Mouse (Mus musculus) embryonic facial prominence, embryonic 11.5 days (tissue): Measurements from ENCODE around the gene Inpp5a. TPM values are rescaled to one million over a fixed set of nuclear protein-coding genes. Genes with fewer than 3 reads are reported as not detected.
A peak's percentile ranks its signal among the peaks of the same experiment; 100 is the strongest.

Source experiments
- ATAC-seq: fragments of 200-750 bp; cut with Nextera tagmentation; replicated peaks from 2 replicates; pipeline ENCODE4 v1.8.0; 2017; ENCODE audit warnings: low read depth; ENCODE audit not compliant: insufficient number of reproducible peaks, low FRiP score, low TSS enrichment
- DNase-seq: peaks from one replicate; pipeline ENCODE4 v3.0.0-alpha.2; 2015; ENCODE audit warnings: low spot score
- H3K27ac ChIP-seq: fragments of 300-500 bp; sonication (generic); replicated peaks from 2 replicates; pipeline ENCODE4 v1.5.1; 2014; ENCODE audit warnings: mild to moderate bottlenecking, low read depth, low read length, control low read depth
- H3K27me3 ChIP-seq: fragments of 300-500 bp; sonication (generic); 2 replicates; pipeline ENCODE4 v1.6.1; 2014; ENCODE audit warnings: mild to moderate bottlenecking, low read length, moderate library complexity, mixed read lengths; ENCODE audit not compliant: control insufficient read depth, insufficient read depth
- H3K36me3 ChIP-seq: fragments of 300-500 bp; sonication (generic); replicated peaks from 2 replicates; pipeline ENCODE4 v1.6.1; 2014; ENCODE audit warnings: low read depth, mild to moderate bottlenecking, low read length, moderate library complexity, mixed read lengths; ENCODE audit not compliant: control insufficient read depth, insufficient read depth
- H3K4me1 ChIP-seq: fragments of 300-500 bp; sonication (generic); 2 replicates; pipeline ENCODE4 v1.6.1; 2014; ENCODE audit warnings: low read length, mixed read lengths; ENCODE audit not compliant: control insufficient read depth, insufficient read depth
- H3K4me2 ChIP-seq: fragments of 300-500 bp; sonication (generic); 2 replicates; pipeline ENCODE4 v1.6.1; 2014; ENCODE audit warnings: low read depth, mild to moderate bottlenecking, control low read depth, low read length, moderate library complexity
- H3K4me3 ChIP-seq: fragments of 300-500 bp; sonication (generic); 2 replicates; pipeline ENCODE4 v1.5.1; 2014; ENCODE audit warnings: low read depth, low read length, control low read depth
- H3K9ac ChIP-seq: fragments of 300-500 bp; sonication (generic); replicated peaks from 2 replicates; pipeline ENCODE4 v1.6.1; 2014; ENCODE audit warnings: mild to moderate bottlenecking, control low read depth, low read length
- H3K9me3 ChIP-seq: fragments of 300-500 bp; sonication (generic); replicated peaks from 2 replicates; pipeline ENCODE4 v1.6.1; 2016; ENCODE audit warnings: mild to moderate bottlenecking, low read length, inconsistent platforms, mixed read lengths; ENCODE audit not compliant: control insufficient read depth
- WGBS: fragments of 180-500 bp; shearing (Covaris S2); extraction: QIAGEN DNeasy Blood & Tissue Kit; methylation state at CpG from one replicate; pipeline ENCODE4 v1.1.7; 2014; 5-methylcytosine and 5-hydroxymethylcytosine counted together
- polyA plus RNA-seq: library from polyadenylated mRNA; unstranded; fragments of >200 nt; fragmentation: Nextera tagmentation; extraction: Ambion mirVana; gene quantifications from 2 replicates; pipeline ENCODE4 v1.2.1, GENCODE M21; 2014

The Inpp5a gene
- polyA plus RNA-seq, 1 experiment from 2014 or later: 28.4 TPM

DNA sequence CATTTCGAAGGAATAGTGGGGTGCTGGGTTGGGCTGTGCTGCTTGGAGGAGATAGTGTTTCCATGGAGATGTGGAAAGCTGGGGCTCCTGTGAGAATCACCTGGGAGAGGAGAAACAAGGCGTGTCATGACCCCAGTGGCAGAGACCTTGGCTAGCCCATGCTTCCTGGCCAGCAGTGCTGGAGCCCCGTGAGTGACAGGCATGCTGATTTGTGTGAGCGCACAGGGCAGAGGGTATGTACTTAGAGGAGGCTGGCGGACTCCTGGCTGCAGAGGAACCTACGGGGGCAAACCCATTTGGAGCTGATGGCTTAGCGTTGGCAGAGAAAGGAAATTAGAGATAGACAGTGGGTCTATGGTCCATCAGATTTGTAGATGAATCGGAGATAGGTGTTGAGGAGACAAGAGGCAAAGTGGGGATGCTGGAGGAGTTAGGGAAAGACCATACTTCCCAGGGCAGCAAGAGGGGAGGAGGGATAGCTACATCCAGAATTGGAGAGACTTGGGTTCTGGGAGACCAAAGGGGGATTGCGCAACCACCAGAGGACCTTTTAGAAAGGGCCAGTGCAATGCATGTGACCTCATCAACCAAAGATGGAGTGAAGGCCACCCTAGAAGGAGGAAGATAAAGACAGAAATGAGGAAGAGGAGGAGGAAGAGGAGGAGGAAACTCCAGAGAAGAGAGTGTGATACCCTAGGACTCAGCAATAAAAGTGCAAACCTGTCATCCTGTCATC lies 117.9 kb downstream of the Inpp5a start:
- Histone ChIP-seq H3K36me3 (no peaks in the 10 kb centered on the region), H3K4me2 (no peak overlapping the region), H3K9ac (no peak overlapping the region), H3K4me3 (no peak overlapping the region), H3K27me3 (no peaks in the 10 kb centered on the region), H3K4me1 (no peaks in the 10 kb centered on the region), H3K27ac (no peak overlapping the region), H3K9me3 (no peaks in the 10 kb centered on the region)
- ATAC-seq: no peak
- 74% methylated on average over 9 of the region's 9 CpGs for WGBS
- no peak for DNase-seq

DNA sequence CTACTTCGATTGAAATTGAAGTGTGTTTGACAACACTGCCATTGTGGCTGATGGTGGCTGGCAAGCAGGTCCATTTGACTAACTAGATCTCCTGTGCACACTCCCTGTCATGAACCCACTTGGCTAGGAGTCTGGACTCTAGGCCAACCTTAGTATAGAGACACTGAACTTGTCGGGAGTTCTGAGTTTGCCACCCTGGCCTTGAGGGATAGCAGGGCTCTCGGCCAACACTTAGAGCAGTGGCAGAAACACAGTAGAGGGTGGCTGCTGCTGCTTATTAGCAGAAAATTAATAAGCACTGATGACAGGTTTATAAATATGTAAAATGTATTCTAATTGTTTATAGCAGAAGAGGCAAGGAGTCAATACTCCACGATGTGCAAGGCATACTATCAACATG lies 120.0 kb downstream of the Inpp5a start:
- Histone ChIP-seq H3K36me3 (no peaks in the 10 kb centered on the region), H3K4me2 (no peak overlapping the region), H3K9ac (no peak overlapping the region), H3K4me3 (no peak overlapping the region), H3K9me3 (no peaks in the 10 kb centered on the region), H3K27me3 (no peaks in the 10 kb centered on the region), H3K4me1 (no peaks in the 10 kb centered on the region), H3K27ac (no peak overlapping the region)
- no peak for ATAC-seq
- DNase-seq: no peak
- 87% methylated on average over 4 of the region's 4 CpGs for WGBS

DNA sequence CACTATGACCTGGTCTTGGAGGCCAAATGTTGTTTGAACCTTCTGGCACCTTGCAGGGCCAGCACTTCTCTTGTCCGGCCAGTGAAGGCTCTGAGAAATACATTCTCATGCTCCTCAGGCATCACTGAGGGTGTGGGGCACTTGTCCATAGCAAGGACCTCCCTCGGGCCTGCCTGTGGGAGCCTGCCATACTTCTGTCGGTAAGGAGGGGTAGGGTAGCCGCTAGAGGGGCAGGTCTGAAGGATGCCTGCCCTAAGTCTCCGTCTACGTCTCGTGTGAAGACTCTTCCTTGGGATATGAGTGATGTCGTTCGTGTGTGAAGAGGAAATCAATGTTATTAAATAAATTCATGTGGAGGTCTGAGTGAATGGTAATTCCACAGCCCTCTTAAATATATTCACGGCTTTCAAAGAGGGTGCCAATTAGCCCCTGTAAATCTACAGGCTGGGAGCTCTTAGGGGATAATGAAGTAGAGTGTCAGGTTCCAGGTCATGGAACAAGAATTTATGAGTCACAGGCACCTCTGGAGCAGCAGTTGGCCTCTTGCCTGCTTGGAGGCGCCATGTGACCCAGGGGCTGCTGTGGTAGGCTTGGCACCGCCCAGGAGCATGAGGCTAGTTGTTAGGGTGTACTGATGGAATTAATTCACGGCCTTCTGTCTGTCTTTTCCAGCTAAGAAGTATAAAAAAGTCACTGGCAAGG lies 127.2 kb downstream of the Inpp5a start:
- no peak for ATAC-seq
- DNase-seq: no peak
- no peak overlapping the region for H3K4me2 ChIP-seq

GRCm38 (mm10) chr7:139516661-139517016 lies 127.7 kb downstream of the Inpp5a start:
- H3K27me3 ChIP-seq: no peaks in the 10 kb centered on the region
- WGBS: 93% methylated on average over 5 of the region's 5 CpGs

More for the DNA sequence above, 127.2 kb downstream of the Inpp5a start:
- no peaks in the 10 kb centered on the region for H3K9me3 ChIP-seq
- H3K4me3 ChIP-seq: no peak overlapping the region
- H3K4me1 ChIP-seq: no peaks in the 10 kb centered on the region
- H3K27ac ChIP-seq: no peak overlapping the region
- WGBS: 81% methylated on average over 13 of the region's 13 CpGs
- no peaks in the 10 kb centered on the region for H3K27me3 ChIP-seq
- H3K36me3 ChIP-seq: no peaks in the 10 kb centered on the region
- no peak overlapping the region for H3K9ac ChIP-seq

GRCm38 (mm10) chr7:139518352-139518751 lies 129.4 kb downstream of the Inpp5a start:
- H3K27ac ChIP-seq: no peak overlapping the region
- no peaks in the 10 kb centered on the region for H3K36me3 ChIP-seq
- H3K4me3 ChIP-seq: no peak overlapping the region
- H3K9me3 ChIP-seq: no peaks in the 10 kb centered on the region
- WGBS: 65% methylated on average over 3 of the region's 3 CpGs
- no peak overlapping the region for H3K4me2 ChIP-seq
- no peaks in the 10 kb centered on the region for H3K4me1 ChIP-seq
- no peak for DNase-seq
- no peaks in the 10 kb centered on the region for H3K27me3 ChIP-seq
- no peak overlapping the region for H3K9ac ChIP-seq
- ATAC-seq: no peak

More at GRCm38 (mm10) chr7:139516661-139517016, 127.7 kb downstream of the Inpp5a start:
- H3K9me3 ChIP-seq: no peaks in the 10 kb centered on the region
- no peak for DNase-seq
- H3K4me2 ChIP-seq: no peak overlapping the region
- no peak overlapping the region for H3K4me3 ChIP-seq
- no peak overlapping the region for H3K27ac ChIP-seq
- H3K4me1 ChIP-seq: no peaks in the 10 kb centered on the region
- no peak for ATAC-seq
- no peak overlapping the region for H3K9ac ChIP-seq
- no peaks in the 10 kb centered on the region for H3K36me3 ChIP-seq

- Histone ChIP-seq H3K27ac (no peak overlapping the region), H3K36me3 (no peaks in the 10 kb centered on the region), H3K4me3 (no peak overlapping the region), H3K27me3 (no peaks in the 10 kb centered on the region), H3K4me1 (no peaks in the 10 kb centered on the region), H3K9ac (no peak overlapping the region), H3K4me2 (no peak overlapping the region), H3K9me3 (no peaks in the 10 kb centered on the region)
- peak; percentile 36 for DNase-seq
- peak; percentile 84 for ATAC-seq
- 23% methylated on average over 15 of the region's 15 CpGs for WGBS
Measured at GRCm38 (mm10) chr7:139528309-139529076, 139.6 kb downstream of the Inpp5a start.

DNA sequence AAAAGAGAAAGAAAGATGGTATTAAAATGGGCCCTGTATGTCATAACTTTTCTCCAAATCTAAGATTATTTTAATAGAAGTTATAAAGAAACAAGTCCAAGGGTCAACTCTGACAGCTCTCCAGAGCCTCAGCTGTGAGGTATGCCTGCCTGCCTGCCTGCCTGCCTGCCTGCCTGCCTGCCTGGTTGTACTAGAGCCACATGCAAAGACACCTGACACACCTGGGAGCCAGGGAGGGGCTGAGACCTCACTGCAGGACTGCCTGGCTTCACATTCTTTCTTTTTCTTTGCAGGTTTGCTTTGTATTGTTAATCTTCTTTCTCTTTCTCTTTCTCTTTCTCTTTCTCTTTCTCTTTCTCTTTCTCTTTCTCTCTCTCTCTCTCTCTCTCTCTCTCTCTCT lies 140.3 kb downstream of the Inpp5a start:
- DNase-seq: no peak
- H3K36me3 ChIP-seq: no peaks in the 10 kb centered on the region
- H3K27ac ChIP-seq: no peak overlapping the region
- no peaks in the 10 kb centered on the region for H3K27me3 ChIP-seq
- no peaks in the 10 kb centered on the region for H3K4me1 ChIP-seq
- no peaks in the 10 kb centered on the region for H3K9me3 ChIP-seq
- no peak overlapping the region for H3K4me2 ChIP-seq
- no peak overlapping the region for H3K4me3 ChIP-seq
- no peak overlapping the region for H3K9ac ChIP-seq
- no peak for ATAC-seq
